Mouse (Mus musculus): ENCODE results near the gene Zdhhc13. TPM values are rescaled to one million over a fixed set of nuclear protein-coding genes. Genes with fewer than 3 reads are reported as not detected.
A peak's percentile ranks its signal among the peaks of the same experiment; 100 is the strongest.

Gene Zdhhc13
- total RNA-seq, 2 experiments from 2014 or later: 7.8 to 8.2 TPM

- peak in 1 of 2 experiments; percentile 31 for DNase-seq (ENCODE audit: low spot score in 2 of 2)
These were observed 87.7 kb downstream of the Zdhhc13 start for GRCm38 (mm10) chr7:48876526-48876925.

Other genes starting within 250 kb of the Zdhhc13 start
- not detected for gene Mrgprb2, start 230.9 kb upstream of the Zdhhc13 start, total RNA-seq (2021)
- gene Mrgprb3, start 145.2 kb upstream of the Zdhhc13 start, total RNA-seq (2021): not detected
- gene Csrp3, start 59.0 kb downstream of the Zdhhc13 start, total RNA-seq (2021): under 1 TPM in 1 of 2 experiments, not detected in 1; 0.38 TPM
- under 1 TPM; 0.45 to 0.53 TPM for gene E2f8, start 92.6 kb downstream of the Zdhhc13 start, total RNA-seq (2021)
- 1 to 10 TPM; 6.1 to 7.5 TPM for gene Nav2, start 119.7 kb downstream of the Zdhhc13 start, total RNA-seq (2021)